In genomic region chr14:22288179-22288578, GRCm38 (mm10) we compare ENCODE assay signal across 22 mouse cellular contexts.
A peak's percentile ranks its signal among the peaks of the same experiment; 100 is the strongest.
DNase-seq lines count a peak whose midpoint lies in the region; ATAC-seq and TF ChIP-seq lines count a peak whose summit lies in the region.
"Had no signal": no experiment of that assay in that cellular context is flagged by ENCODE, and none has a peak within 500 bp of the region (broad histone marks: within the 10 kb centered on the region; RNA-seq: fewer than 3 reads in every experiment).

No protein-coding gene starts in this region.

- H3K36me3 ChIP-seq in kidney, embryonic 15.5 days, result no peaks in the 10 kb centered on the region
- H3K36me3 ChIP-seq: embryonic facial prominence, embryonic 12.5 days; hindbrain, embryonic 10.5 days; limb, embryonic 12.5 days; liver, embryonic 13.5 days had no signal

- ATAC-seq in kidney, embryonic 15.5 days (replicated peaks; ENCODE audit: low FRiP score), result no peak
- ATAC-seq: forebrain, embryonic 14.5 days; midbrain, embryonic 16.5 days had no signal

- TF ChIP-seq POLR2A in brain, embryonic 14.5 days (IDR thresholded peaks at IDR 0.05; ENCODE audit: borderline replicate concordance, extremely low read depth, insufficient read depth, insufficient read length, poor library complexity, severe bottlenecking), result no peak

- H3K9me3 ChIP-seq in kidney, embryonic 15.5 days (replicated peaks), result no peaks in the 10 kb centered on the region
- H3K9me3 ChIP-seq: embryonic facial prominence, embryonic 12.5 days; hindbrain, embryonic 10.5 days; limb, embryonic 12.5 days; liver, embryonic 13.5 days had no signal

- H3K27me3 ChIP-seq in kidney, embryonic 15.5 days, result 0 out of 2 replicates have a peak, but pooled peaks cover 3% of the 10 kb centered on the region
- H3K27me3 ChIP-seq: embryonic facial prominence, embryonic 12.5 days; liver, embryonic 13.5 days had no signal

- H3K9ac ChIP-seq in kidney, embryonic 15.5 days, result no peak overlapping the region
- H3K9ac ChIP-seq: embryonic facial prominence, embryonic 12.5 days; limb, embryonic 12.5 days; liver, embryonic 13.5 days had no signal

- no peak for TF ChIP-seq CTCF in brain, embryonic 14.5 days (IDR thresholded peaks at IDR 0.05; ENCODE audit: borderline replicate concordance, extremely low read depth, insufficient read depth, insufficient read length)

- 44% methylated on average over 10 of the region's 10 CpGs for WGBS in kidney, embryonic 15.5 days

- no peak overlapping the region for H3K27ac ChIP-seq in kidney, embryonic 15.5 days
- H3K27ac ChIP-seq: embryonic facial prominence, embryonic 12.5 days; heart, adult 2 months; hindbrain, embryonic 10.5 days; limb, embryonic 12.5 days; liver, embryonic 13.5 days had no signal

- H3K4me1 ChIP-seq in kidney, embryonic 15.5 days, result peaks cover 20% of the 10 kb centered on the region
- H3K4me1 ChIP-seq: liver, embryonic 13.5 days had no signal

- no peak for DNase-seq in kidney, postnatal 36 days
- peak; percentile 31 for DNase-seq in brain, embryonic 14.5 days (ENCODE audit: low read depth)
- peak; percentile 44 for DNase-seq in embryo, embryonic 11 days
- DNase-seq in lung, postnatal 25 days (ENCODE audit: low spot score), result peak; percentile 22
- no peak for DNase-seq in ovary, postnatal 10 days (ENCODE audit: low spot score)
- no peak for DNase-seq in right cerebral cortex, postnatal 25 days
- DNase-seq: B cell, adult 2 months; cerebellum, adult 2 months; cerebellum, postnatal 36 days; gastrocnemius, postnatal 14 days; heart, adult 2 months; kidney, adult 9 months; kidney, postnatal 4 days; liver, embryonic 13.5 days; spleen, adult 18-20 months had no signal

- no peak overlapping the region for H3K4me3 ChIP-seq in kidney, embryonic 15.5 days (replicated peaks)
- H3K4me3 ChIP-seq: embryonic facial prominence, embryonic 12.5 days; erythroblast, embryonic 14.5 days; heart, adult 2 months; hindbrain, embryonic 10.5 days; limb, embryonic 12.5 days; liver, embryonic 13.5 days had no signal

- 0 out of 2 replicates have a peak overlapping the region, but pooled peaks have one; percentile 5 for H3K4me2 ChIP-seq in kidney, embryonic 15.5 days
- H3K4me2 ChIP-seq: embryonic facial prominence, embryonic 12.5 days; limb, embryonic 12.5 days; liver, embryonic 13.5 days had no signal

Comparison
In these comparisons a context has a peak if more than half of its experiments do, and no peak if none do; other contexts are left out.
1. DNase-seq: peak in brain, embryonic 14.5 days (single experiment), embryo, embryonic 11 days (single experiment) and lung, postnatal 25 days (single experiment); none in kidney, postnatal 36 days (0 of 2), ovary, postnatal 10 days (single experiment) and right cerebral cortex, postnatal 25 days (single experiment).